Mouse (Mus musculus): ENCODE results near the gene Kcnk13. TPM values are rescaled to one million over a fixed set of nuclear protein-coding genes. Genes with fewer than 3 reads are reported as not detected.

The Kcnk13 gene
- total RNA-seq (2021): 10 to 100 TPM in 1 of 2 experiments, 1 to 10 TPM in 1; 8.3 to 10.4 TPM
- long read RNA-seq, experiment 1, partial matches to known transcripts: 21 of 22 reads
- long read RNA-seq, experiment 1, other reads (novel, unspliced or antisense): 1 of 22 reads
- long read RNA-seq, experiment 2, transcript Kcnk13-202 (3 exons, 3,061 nt): major isoform, 5 of 14 reads
- long read RNA-seq, experiment 2, partial matches to known transcripts: 7 of 14 reads
- long read RNA-seq, experiment 2, other reads (novel, unspliced or antisense): 1 of 14 reads

- peak; percentile 76 to 83 for DNase-seq (ENCODE audit: low spot score in 2 of 2)
Observed at GRCm38 (mm10) chr12:99964301-99965202, at the start of gene Kcnk13. Gene Kcnk13 (plus strand): TSS chr12:99964499.

GRCm38 (mm10) chr12:99917800-99918427, 46.4 kb upstream of the Kcnk13 start:
- peak; percentile 31 to 69 for DNase-seq (ENCODE audit: low spot score in 2 of 2)

GRCm38 (mm10) chr12:99919636-99920035, 44.7 kb upstream of the Kcnk13 start:
- DNase-seq (ENCODE audit: low spot score in 2 of 2): no peak

- no peak for DNase-seq (ENCODE audit: low spot score in 2 of 2)
Observed at GRCm38 (mm10) chr12:99921045-99921444, 43.3 kb upstream of the Kcnk13 start.

- DNase-seq (ENCODE audit: low spot score in 2 of 2): no peak
Observed at GRCm38 (mm10) chr12:99923131-99923606, 41.1 kb upstream of the Kcnk13 start.

- no peak for DNase-seq (ENCODE audit: low spot score in 2 of 2)
Observed at GRCm38 (mm10) chr12:99923703-99924102, 40.6 kb upstream of the Kcnk13 start.

- DNase-seq (ENCODE audit: low spot score in 2 of 2): peak; percentile 45 to 65
Observed at GRCm38 (mm10) chr12:99928311-99928710, 36.0 kb upstream of the Kcnk13 start.

GRCm38 (mm10) chr12:99929160-99929559, 35.1 kb upstream of the Kcnk13 start:
- no peak for DNase-seq (ENCODE audit: low spot score in 2 of 2)

- no peak for DNase-seq (ENCODE audit: low spot score in 2 of 2)
Observed at GRCm38 (mm10) chr12:99932245-99932644, 32.1 kb upstream of the Kcnk13 start.

GRCm38 (mm10) chr12:99933630-99934029, 30.7 kb upstream of the Kcnk13 start:
- no peak for DNase-seq (ENCODE audit: low spot score in 2 of 2)

GRCm38 (mm10) chr12:99935403-99935802, 28.9 kb upstream of the Kcnk13 start:
- DNase-seq (ENCODE audit: low spot score in 2 of 2): no peak

- no peak for DNase-seq (ENCODE audit: low spot score in 2 of 2)
Observed at GRCm38 (mm10) chr12:99938476-99938875, 25.8 kb upstream of the Kcnk13 start.

- no peak for DNase-seq (ENCODE audit: low spot score in 2 of 2)
Observed at GRCm38 (mm10) chr12:99939179-99939578, 25.1 kb upstream of the Kcnk13 start.

GRCm38 (mm10) chr12:99940704-99941103, 23.6 kb upstream of the Kcnk13 start:
- no peak for DNase-seq (ENCODE audit: low spot score in 2 of 2)

GRCm38 (mm10) chr12:99942441-99942840, 21.9 kb upstream of the Kcnk13 start:
- no peak for DNase-seq (ENCODE audit: low spot score in 2 of 2)

- peak; percentile 56 to 65 for DNase-seq (ENCODE audit: low spot score in 2 of 2)
Observed at GRCm38 (mm10) chr12:99952928-99953327, 11.4 kb upstream of the Kcnk13 start.

GRCm38 (mm10) chr12:99956411-99956810, 7.9 kb upstream of the Kcnk13 start:
- DNase-seq (ENCODE audit: low spot score in 2 of 2): no peak

GRCm38 (mm10) chr12:99958068-99959060, 5.9 kb upstream of the Kcnk13 start:
- DNase-seq (ENCODE audit: low spot score in 2 of 2): peak in 1 of 2 experiments; percentile 28

- no peak for DNase-seq (ENCODE audit: low spot score in 2 of 2)
Observed at GRCm38 (mm10) chr12:99959291-99959690, 5.0 kb upstream of the Kcnk13 start.

- DNase-seq (ENCODE audit: low spot score in 2 of 2): no peak
Observed at GRCm38 (mm10) chr12:99959930-99960329, 4.4 kb upstream of the Kcnk13 start.
